Mouse (Mus musculus): ENCODE results near the gene Gpatch4.

The Gpatch4 gene

DNA sequence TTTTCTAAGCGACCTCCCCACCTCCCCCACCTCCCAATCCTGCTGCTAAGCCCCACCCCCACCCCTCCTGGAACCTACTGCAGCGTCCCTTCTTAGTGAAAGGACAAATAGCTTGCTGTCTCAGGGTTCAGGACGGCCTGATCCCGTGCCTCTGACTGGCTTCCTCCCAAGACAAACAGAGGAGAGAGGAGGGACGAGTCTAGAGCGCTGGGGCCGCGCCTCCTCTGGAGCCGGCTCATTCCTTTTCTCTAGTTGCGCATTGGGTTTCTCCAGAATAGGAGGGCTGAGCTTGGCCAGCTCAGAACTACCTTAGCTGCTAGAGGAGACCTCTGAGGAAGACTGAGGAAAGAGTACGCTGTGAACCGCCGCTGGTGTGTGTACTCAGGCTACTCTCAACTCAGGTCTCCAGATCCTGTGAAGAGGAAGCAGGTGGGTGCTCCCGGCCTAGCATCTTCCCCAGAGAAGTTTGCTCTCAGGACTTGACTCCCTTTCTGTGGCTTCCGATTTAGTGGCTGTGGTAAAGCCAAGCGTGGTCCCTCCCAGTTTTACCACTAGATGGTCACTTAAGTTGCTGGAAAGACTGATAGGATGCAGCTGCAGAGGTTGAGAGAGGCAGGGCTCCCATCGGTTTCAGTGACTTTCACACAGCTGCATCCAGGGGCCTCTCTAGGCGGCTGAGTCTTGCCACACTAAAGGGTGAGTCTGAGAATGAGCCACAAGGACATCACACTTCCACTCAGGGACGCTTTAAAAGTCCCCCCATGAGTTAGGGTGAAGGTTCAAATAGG lies 12.1 kb upstream of the Gpatch4 start:
- DNase-seq = peak in 1 of 2 experiments; percentile 20

DNA sequence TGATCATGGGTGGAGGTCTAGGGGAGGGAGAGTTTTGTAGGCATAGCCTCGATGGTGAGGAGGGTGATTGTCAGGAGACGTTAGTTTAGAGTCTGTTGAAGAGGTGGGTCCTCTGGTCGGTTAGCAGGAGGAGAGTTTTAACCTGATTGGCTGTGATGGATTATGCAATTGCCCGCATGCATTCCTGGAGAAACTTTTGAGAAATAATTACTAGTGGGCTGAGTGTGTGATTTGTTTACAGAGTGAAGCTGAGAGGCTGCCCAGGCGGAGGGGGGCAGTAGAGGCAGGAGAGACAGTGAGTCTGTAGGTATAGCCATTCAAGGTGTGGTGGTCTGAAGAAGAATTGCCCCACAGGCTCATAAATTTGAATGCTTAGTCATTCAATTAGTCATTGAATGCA lies 9.4 kb upstream of the Gpatch4 start:
- DNase-seq = no peak

DNA sequence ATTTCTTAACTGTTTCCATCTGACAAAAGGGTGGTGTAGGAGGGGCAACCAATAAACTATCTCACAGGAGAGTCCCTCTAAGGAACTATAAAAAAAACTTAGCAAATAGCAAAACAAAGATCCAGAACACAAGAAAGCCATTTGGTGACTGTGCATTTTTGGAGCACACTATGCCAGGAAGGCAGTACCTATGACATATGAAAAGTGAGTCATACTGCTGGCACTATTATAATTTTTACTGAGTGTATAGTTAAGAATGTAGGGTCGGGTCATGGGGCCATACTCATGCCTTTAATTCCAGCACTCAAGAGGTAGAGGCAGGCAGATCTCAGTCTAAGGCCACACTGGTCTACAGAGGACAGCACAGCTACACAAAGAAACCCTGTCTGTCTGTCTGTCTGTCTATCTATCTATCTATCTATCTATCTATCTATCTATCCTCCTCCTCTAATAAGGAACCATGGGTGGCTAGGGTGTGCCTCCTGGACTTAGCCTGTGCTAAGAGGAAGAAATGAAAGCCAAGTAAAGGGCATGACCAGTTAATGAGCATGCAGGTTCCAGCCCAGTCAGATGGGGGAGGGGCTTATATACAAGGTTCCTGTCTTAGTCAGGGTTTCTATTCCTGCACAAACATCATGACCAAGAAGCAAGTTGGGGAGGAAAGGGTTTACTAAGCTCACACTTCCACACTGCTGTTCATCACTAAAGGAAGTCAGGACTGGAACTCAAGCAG lies 7.2 kb upstream of the Gpatch4 start:
- no peak for DNase-seq

DNA sequence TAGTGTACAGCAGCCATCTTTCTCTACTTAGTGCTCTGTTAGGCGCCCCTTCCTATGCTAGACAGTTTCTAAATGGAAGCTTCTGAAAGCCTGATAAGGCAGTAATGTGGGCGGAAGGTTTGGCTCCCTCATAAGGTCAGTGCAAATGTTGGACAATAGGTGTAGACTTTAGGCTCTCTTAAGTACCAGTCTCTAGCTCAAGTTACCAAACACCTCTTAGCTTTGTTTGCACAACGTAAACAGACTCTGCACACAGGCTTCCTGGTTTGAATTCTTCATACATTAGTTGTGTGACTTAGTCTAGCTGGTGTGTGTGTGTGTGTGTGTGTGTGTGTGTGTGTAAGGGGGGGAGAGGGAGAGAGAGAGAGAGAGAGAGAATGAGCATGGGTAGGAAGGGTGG lies 6.6 kb downstream of the Gpatch4 start:
- DNase-seq = no peak

DNA sequence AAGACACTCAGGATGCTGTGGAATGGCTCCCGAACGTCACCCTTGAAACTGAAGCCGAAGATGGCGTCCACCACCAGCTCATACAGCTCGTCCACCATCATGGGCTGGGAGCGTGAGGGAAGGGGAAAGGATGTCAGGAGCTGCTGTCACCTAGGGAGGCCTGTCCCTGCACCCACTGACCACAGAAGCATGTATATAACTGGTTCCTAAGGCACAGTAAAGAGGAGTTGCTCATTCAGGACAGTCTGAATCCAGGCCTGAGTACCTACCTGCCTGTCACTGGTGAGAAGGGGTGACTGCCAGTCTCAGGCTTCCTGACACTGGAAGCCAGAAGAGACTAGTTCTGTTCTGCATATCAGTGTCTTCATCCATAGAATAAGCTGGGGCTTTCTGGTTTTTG lies 14.1 kb downstream of the Gpatch4 start:
- DNase-seq = no peak

DNA sequence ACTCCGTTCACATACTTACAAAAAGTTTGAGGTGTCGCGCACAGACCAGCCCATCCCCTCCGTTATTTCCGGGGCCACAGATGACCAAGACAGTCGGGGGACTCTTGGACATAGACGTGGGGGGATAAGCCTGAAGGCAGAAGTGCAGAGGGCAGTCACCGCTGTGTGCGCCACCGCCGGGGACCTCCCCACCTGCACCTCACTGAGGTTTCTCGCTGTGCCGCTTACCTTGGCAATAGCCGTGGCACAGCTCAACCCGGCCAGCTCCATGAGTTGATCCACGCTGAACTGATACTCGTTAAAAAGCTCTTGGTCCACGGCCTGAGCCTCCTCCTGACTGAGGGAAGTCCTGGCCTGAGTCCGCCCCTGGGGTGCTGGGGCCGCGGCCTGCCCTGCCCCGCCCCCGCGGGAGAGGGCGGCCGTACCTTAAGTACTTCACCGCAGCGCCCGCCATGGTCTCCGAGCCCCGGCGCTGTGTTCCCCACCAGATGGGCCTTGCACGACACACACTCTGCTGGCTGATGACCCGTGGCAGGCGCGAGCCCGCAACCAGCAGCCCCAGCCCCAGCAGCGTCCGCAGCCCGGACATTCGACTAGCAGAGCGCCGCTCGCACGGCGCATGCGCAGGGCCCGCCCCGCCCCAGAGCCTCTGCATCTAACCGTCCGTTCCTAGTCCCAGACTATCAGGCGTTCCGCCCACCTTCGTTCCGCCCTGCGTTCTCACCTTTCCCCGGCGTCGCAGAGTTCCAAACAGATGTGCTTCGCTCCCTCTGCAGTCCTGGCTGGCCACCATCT lies 15.2 kb downstream of the Gpatch4 start, which contains the start of gene Naxe:
TSS of gene Naxe (minus strand) at position 594 of the 795 bp plus-strand sequence.
- DNase-seq = peak; percentile 88 to 90

DNA sequence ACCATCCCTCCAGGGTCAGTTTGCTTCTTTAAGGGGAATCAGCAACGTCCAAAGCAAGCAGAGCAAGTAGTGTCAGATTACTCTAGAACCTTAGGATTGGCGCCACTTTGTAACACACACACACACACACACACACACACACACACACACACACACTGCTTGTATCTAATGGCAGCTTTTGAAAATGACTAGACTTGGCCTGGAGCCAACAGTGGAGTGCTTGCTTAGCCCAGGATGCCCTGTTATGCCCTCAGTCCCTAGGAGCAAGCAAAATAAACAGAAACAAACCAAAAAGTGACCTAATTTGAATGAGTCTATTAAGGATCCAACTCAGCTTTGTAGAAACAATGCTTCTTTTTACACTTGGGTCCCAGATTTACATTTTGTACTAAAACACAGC lies 25.5 kb downstream of the Gpatch4 start:
- DNase-seq = no peak

DNA sequence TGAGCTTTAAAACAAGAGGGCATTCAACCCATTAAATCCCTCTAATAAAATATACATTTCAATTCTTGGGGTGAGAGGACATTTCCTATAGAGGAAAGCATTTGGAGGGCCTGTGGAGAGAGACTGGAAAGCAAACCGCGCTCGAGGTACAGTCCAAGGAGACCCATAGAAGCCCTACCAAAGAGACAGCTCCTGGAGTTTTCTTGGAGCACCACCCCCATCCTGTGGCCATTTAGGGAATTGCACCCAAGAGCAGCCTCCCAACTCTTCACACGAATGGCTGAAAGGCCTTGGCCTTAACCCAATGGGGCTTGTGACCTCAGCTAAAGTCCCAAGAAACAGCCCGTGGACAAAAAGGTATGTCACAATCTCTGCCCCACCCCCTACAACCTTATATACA lies 28.9 kb downstream of the Gpatch4 start:
- peak; percentile 96 for DNase-seq

DNA sequence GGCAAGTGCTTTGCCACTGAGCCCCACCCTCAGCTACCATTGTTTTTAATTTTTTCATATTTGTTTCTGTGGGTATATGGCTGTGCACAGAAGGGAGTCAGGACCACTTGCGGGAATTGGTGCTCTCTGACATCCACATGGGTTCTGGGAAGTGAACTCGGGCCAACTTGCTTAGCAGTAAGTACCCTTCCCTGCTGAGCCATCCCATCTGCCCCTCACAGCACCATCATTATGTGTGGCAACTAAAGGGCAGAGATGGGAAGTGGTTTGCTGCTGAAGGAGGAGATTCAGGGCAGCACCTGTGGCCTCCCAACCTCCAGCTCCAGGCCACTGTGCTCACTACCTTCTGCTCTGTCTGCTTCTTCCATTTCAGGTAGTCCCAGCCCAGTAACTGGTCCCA lies 30.7 kb downstream of the Gpatch4 start:
- DNase-seq = peak; percentile 39 to 58

DNA sequence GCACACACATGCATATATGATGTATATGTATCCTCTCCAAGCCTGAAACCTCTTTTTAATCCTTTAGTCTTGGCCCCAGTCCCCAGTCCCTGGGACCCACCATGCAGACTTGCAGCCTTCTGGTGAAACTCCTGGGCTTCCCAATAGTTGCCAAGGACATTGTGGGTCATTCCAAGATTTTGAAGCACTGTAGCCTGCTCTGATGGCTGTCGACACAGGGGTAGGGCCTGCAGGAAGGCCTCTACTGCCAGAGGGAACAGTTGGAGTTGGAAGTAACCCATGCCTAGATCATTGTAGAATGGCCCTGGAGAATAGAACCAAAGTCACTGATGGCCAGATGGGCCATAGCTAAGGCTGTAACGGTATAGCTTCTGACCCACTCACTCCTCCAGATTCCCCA lies 31.4 kb downstream of the Gpatch4 start:
- peak; percentile 39 to 65 for DNase-seq

DNA sequence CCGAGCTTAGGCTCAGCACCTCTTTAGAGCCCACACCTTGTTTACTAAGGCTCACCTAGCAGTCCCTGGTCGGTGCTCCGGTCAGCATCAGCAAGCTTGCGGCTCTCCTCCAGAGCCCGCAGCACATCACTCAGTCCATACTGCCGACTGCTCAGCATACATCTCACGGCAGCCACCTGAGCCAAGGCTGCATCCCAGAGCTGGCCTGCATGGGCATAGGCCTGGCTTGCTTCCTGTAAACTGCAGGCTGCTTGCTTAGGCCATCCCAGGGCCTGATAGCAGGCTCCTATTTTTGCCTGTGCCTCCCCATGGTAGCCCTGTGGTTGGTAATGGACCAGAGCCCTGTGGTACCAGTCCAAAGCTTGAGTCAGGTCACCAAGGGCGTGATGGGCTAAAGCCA lies 31.9 kb downstream of the Gpatch4 start:
- peak; percentile 32 to 59 for DNase-seq

DNA sequence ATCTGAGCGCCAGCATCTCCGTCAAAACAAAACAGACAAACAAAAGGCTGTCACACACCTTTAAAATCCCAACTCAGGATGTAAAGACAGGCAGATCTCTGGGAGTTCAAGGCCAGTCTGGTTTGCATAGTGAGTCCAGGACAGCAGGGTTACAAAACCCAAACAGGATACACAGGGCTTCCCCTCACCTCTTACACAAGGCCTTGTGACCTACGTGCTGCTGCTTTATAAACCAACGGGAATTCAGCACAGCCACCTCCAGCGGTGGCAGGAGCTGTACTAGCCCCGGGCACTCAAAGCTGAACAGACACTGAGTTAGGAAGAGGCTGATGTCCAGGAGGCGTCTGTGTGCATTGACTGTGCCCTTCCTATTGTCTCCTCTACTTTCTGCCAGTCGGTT lies 34.5 kb downstream of the Gpatch4 start:
- no peak for DNase-seq

DNA sequence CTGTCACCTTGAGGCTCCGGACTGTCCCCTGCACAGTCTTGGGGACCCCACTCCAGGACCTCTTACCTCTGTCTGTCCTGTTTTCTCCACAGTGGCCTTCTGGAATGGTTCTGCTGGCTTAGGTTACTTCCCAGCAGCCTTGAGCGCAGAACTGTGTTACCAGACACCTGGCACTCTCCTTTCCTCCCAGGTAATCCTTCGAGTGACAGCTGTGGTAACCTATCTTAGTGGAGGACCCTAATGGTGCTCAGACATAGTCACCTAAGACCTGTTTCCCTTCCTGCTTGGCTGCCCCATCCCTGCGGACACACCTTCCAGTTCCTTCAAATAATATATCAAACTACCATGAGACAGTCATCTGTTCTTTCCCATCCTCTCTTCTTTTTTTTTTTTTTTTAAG lies 35.3 kb downstream of the Gpatch4 start, which contains the start of gene Ttc24:
TSS of gene Ttc24 (minus strand) at position 101 of the 400 bp plus-strand sequence.
- DNase-seq = no peak

DNA sequence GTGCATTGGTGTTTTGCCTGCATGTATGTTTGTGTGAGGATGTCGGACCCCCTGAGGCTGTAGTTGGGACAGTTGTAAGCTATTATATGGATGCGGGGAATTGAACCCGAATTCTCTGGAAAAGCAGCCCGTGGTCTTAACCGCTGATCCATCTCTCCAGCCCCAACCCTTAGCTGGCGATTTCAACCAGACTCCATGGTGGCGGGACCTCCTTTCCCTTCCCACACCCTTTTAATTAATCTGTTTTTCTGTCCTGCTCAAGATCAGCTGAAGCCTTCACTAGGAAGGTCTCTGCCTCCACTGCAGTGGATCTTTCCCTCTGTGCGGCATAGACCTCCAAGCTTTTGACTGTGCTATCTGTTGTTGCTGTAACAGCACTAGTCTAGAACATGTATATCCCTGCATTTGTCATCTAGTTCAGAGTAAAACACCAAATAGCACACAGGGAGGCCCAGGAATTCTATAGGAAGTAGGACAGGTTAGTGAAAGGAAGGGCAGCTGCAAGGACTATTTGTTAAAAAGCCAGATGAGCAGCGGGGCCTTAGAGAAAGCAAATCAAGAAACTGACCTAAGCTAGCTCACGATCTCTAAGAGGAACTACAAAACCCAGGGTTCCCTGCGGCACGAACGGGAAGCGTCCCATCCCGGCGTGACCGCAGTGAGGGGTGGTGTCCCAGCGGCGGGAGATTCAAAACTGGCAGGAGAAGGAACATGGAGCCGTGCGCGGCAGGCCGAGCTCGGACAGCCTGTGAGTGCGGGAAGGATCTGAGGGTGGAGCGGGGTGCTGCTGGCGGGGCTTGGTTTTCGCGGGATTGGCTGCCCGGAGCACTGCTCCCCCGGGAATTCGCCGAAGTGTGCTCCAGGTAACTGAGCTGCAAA lies 38.7 kb downstream of the Gpatch4 start, which contains the start of gene Iqgap3:
TSS of gene Iqgap3 (plus strand) at position 627 of the 879 bp plus-strand sequence.
- peak; percentile 92 to 95 for DNase-seq

DNA sequence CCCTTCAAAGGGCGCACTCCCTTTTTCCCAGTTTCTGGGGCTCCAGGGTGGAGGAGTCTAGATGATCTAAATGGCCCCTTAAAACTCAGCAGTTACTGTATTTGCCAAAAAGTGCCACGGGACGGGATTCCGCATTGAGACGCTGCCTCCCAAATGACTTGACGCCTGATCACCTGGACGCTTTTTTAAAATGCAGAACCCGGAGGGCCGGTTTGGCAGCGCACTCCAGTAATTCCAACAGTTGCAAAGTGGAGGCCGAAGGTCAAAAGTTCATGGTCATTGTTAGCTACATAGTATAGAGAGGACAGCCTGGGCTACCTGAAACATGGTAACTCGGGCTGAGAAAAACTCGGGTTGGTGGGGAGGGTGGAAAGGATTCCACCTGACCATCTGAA lies 39.3 kb downstream of the Gpatch4 start:
- no peak for DNase-seq

DNA sequence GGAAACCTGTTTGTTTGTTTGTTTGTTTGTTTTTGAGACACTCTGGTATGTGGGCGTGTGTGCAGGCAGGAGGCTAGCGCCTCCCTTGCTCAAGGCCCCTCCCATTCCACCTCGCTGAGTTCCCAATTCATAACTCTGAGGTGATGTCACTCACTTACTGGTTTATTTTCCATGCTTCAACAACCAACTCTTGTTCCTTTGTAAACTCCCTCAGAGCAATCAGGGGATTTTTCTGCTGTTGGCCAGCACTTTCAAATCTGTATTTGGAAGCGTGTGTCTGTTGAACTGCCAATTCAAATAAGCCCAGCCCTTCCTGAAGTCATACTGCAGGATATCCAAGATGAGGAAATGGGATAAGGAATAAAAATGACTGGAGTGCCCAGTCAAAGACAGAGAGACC lies 39.8 kb downstream of the Gpatch4 start:
- DNase-seq = no peak

DNA sequence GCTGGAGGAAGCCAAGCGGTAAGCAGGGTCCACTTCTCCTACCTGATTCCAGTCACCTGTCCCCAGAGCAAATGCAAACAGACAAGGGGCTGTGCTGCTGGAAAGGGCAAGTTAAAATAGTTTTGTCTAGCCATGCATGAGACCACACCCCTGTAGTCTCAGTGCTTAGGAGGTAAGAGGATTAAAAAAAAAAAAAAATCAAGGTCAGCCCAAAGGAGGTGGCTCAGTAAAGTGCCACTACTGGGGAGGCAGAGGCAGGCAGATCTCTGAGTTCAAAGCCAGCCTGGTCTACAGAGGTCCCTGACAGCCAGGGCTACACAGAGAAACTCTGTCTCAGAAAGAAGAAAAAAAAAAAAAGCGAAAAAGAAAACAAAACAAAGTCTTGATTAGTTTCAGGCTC lies 41.1 kb downstream of the Gpatch4 start:
- no peak for DNase-seq

DNA sequence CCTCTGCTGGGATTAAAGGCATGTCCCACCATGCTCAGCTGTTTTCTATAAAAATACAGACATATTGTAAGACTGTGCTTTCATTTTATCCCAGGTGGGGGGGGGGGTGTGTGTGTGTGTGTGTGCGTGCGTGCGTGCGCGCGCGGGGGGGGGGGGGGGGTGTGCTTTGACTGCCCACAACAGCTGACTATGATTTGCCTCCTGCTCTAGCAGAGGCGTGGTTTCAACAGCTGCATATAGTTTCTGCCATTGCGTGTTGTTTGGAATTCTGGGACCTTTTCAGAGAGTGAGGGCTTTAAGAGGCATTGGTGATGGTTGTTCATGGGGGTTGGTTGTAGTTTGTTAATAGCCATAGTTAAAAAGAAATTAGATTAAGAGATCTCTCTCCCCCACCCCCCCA lies 42.6 kb downstream of the Gpatch4 start:
- no peak for DNase-seq

DNA sequence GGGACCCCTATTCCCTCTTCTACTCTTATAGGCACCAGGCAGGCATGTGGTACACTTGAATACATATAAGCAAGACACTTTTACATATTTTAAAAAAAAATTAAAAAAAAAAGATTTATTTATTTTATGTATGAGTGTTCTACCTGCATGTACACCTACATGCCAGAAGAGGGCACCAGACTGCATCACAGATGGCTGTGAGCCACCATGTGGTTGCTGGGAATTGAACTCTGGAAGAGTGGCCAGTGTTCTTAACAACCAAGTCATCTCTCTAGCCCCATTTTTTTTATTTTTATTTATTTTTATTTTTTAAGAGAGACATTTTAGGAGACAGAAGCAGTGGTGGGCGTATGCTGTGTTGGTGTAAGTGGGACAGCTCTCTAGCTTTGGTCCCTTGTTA lies 44.8 kb downstream of the Gpatch4 start:
- peak; percentile 57 for DNase-seq

DNA sequence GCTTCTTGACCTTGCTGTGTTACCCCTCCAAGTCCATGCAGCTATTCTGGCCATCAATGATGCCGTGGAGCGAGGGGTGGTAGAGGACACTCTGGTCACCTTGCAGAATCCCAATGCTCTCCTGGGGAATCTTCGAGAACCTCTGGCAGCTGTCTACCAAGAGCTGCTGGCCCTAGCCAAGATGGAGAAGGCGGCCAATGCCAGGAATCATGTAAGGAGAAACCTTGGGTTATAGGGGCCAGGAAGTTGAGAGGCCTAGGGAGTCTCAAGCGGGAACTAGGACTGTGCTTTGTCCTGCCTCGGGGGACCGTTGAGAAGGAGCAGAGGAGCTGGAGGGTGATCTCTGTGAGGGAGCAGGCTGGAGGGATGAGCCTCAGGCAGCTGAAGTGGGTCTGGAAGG lies 47.2 kb downstream of the Gpatch4 start:
- no peak for DNase-seq

DNA sequence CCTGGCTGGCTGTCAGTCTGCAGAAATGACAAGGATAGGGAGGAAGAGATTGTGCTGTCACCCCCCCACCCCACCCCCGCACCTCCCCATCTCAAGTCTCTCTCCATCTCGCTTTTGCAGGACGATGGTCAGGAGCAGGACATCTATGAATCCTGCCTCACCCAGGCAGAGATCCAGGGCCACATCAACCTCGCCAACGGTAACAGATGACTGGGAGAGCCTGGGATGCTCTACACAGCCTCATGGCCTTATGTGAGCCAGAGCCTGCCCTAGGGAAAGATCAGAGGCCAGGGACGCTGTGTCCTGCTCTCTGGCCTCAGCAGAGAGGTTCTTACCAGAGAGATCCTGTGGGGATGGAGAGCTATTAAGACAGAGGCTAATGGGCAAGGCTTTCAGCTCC lies 47.7 kb downstream of the Gpatch4 start:
- peak in 1 of 2 experiments; percentile 21 for DNase-seq

DNA sequence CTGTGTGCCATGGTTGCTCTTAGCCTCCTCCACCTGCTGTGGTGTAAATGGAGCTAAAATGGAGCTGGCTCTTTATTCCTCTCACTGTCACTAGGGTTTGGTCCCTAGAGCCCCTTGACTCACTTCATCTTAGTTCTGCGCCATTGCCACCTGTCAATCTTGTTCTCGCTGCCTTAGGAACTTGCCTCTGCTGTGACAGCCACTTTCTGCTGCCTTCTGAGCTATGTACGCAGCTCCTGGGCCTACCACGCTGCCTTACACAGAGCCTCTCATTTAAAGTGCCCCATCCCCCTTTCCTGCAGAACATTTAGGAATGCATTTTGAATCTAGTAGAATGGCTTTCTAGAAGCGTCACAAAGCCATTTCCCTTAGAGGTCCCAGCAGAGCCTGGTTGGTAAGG lies 51.2 kb downstream of the Gpatch4 start:
- DNase-seq = no peak

Measured in cerebellum, postnatal 14 days (tissue).